Mouse (Mus musculus): ENCODE results near the gene Ndufab1. TPM values are rescaled to one million over a fixed set of nuclear protein-coding genes. Genes with fewer than 3 reads are reported as not detected.

Ndufab1 gene
- polyA plus RNA-seq, 1 experiment from 2014 or later, result 614 TPM

- no peak; the same call in 1 of the 2 replicates for ATAC-seq
Observed at GRCm38 (mm10) chr7:122066102-122066944, 35.4 kb downstream of the Ndufab1 start.

GRCm38 (mm10) chr7:122065656-122066055 is 36.0 kb downstream of the Ndufab1 start:
- Histone ChIP-seq H3K27me3 (replicated peaks) (no peaks in the 10 kb centered on the region), H3K4me3 (peak overlapping the region; percentile 95), H3K9ac (peak overlapping the region; percentile 93; the same call in 1 of the 2 replicates), H3K27ac (peak overlapping the region; percentile 48; the same call in 1 of the 2 replicates), H3K4me2 (peak overlapping the region; percentile 86), H3K9me3 (replicated peaks) (no peaks in the 10 kb centered on the region), H3K36me3 (peaks cover 39% of the 10 kb centered on the region), H3K4me1 (peaks cover 38% of the 10 kb centered on the region)
- WGBS (ENCODE audit: insufficient replicate concordance), result 63% methylated on average over 1 of the region's 1 CpGs
- ATAC-seq, result no peak

More at GRCm38 (mm10) chr7:122066102-122066944, 35.4 kb downstream of the Ndufab1 start:
- H3K27me3 ChIP-seq (replicated peaks), result no peaks in the 10 kb centered on the region
- H3K9me3 ChIP-seq (replicated peaks), result no peaks in the 10 kb centered on the region
- peak overlapping the region; percentile 95 for H3K4me3 ChIP-seq
- H3K27ac ChIP-seq, result peak overlapping the region; percentile 83
- peaks cover 43% of the 10 kb centered on the region for H3K36me3 ChIP-seq
- peaks cover 38% of the 10 kb centered on the region for H3K4me1 ChIP-seq
- H3K4me2 ChIP-seq, result peak overlapping the region; percentile 86
- WGBS (ENCODE audit: insufficient replicate concordance), result 8% methylated on average over 31 of the region's 31 CpGs
- peak overlapping the region; percentile 93 for H3K9ac ChIP-seq

GRCm38 (mm10) chr7:122056633-122057032 is 45.1 kb downstream of the Ndufab1 start:
- Histone ChIP-seq H3K4me2 (no peak overlapping the region), H3K36me3 (peaks cover 64% of the 10 kb centered on the region), H3K27me3 (replicated peaks) (no peaks in the 10 kb centered on the region), H3K4me3 (no peak overlapping the region), H3K9me3 (replicated peaks) (no peaks in the 10 kb centered on the region), H3K4me1 (no peaks in the 10 kb centered on the region), H3K9ac (no peak overlapping the region), H3K27ac (no peak overlapping the region)
- WGBS (ENCODE audit: insufficient replicate concordance), result 72% methylated on average over 5 of the region's 5 CpGs
- 0 out of 2 replicates have a peak, but pooled peaks have one; percentile 51 for ATAC-seq

- H3K27ac ChIP-seq, result no peak overlapping the region
- H3K27me3 ChIP-seq (replicated peaks), result no peaks in the 10 kb centered on the region
- no peaks in the 10 kb centered on the region for H3K9me3 ChIP-seq (replicated peaks)
- no peak overlapping the region for H3K4me3 ChIP-seq
- peaks cover 61% of the 10 kb centered on the region for H3K36me3 ChIP-seq
- H3K9ac ChIP-seq, result no peak overlapping the region
- no peak for ATAC-seq
- no peak overlapping the region for H3K4me2 ChIP-seq
- peaks cover 23% of the 10 kb centered on the region for H3K4me1 ChIP-seq
- WGBS (ENCODE audit: insufficient replicate concordance), result 77% methylated on average over 1 of the region's 1 CpGs
Observed at GRCm38 (mm10) chr7:122050834-122051233, 50.9 kb downstream of the Ndufab1 start.

- Histone ChIP-seq H3K36me3 (peaks cover 45% of the 10 kb centered on the region), H3K9ac (no peak overlapping the region), H3K27ac (no peak overlapping the region), H3K4me3 (no peak overlapping the region), H3K4me2 (no peak overlapping the region), H3K4me1 (peaks cover 38% of the 10 kb centered on the region), H3K9me3 (replicated peaks) (no peaks in the 10 kb centered on the region), H3K27me3 (replicated peaks) (no peaks in the 10 kb centered on the region)
- no peak for ATAC-seq
- WGBS (ENCODE audit: insufficient replicate concordance), result 87% methylated on average over 9 of the region's 9 CpGs
Observed at GRCm38 (mm10) chr7:122048191-122048590, 53.5 kb downstream of the Ndufab1 start.

GRCm38 (mm10) chr7:122046813-122047212 is 54.9 kb downstream of the Ndufab1 start:
- Histone ChIP-seq H3K4me3 (no peak overlapping the region), H3K36me3 (peaks cover 45% of the 10 kb centered on the region), H3K27me3 (replicated peaks) (no peaks in the 10 kb centered on the region), H3K27ac (0 out of 2 replicates have a peak overlapping the region, but pooled peaks have one; percentile 11), H3K9ac (no peak overlapping the region), H3K9me3 (replicated peaks) (no peaks in the 10 kb centered on the region), H3K4me1 (peaks cover 38% of the 10 kb centered on the region), H3K4me2 (no peak overlapping the region)
- 25% methylated on average over 2 of the region's 2 CpGs for WGBS (ENCODE audit: insufficient replicate concordance)
- peak; percentile 44; the same call in 1 of the 2 replicates for ATAC-seq

GRCm38 (mm10) chr7:122045711-122046110 is 56.0 kb downstream of the Ndufab1 start:
- no peak overlapping the region for H3K4me2 ChIP-seq
- H3K4me1 ChIP-seq, result peaks cover 38% of the 10 kb centered on the region
- no peak overlapping the region for H3K4me3 ChIP-seq
- peak; percentile 53; the same call in 1 of the 2 replicates for ATAC-seq
- H3K36me3 ChIP-seq, result peaks cover 45% of the 10 kb centered on the region
- H3K27me3 ChIP-seq (replicated peaks), result no peaks in the 10 kb centered on the region
- H3K9ac ChIP-seq, result no peak overlapping the region
- peak overlapping the region; percentile 45; the same call in 1 of the 2 replicates for H3K27ac ChIP-seq
- H3K9me3 ChIP-seq (replicated peaks), result no peaks in the 10 kb centered on the region
- 34% methylated on average over 1 of the region's 1 CpGs for WGBS (ENCODE audit: insufficient replicate concordance)

GRCm38 (mm10) chr7:122045181-122045634 is 56.5 kb downstream of the Ndufab1 start:
- Histone ChIP-seq H3K4me1 (peaks cover 38% of the 10 kb centered on the region), H3K36me3 (peaks cover 45% of the 10 kb centered on the region), H3K4me2 (no peak overlapping the region), H3K9ac (no peak overlapping the region), H3K27me3 (replicated peaks) (no peaks in the 10 kb centered on the region), H3K4me3 (no peak overlapping the region), H3K27ac (peak overlapping the region; percentile 45), H3K9me3 (replicated peaks) (no peaks in the 10 kb centered on the region)
- WGBS (ENCODE audit: insufficient replicate concordance), result 67% methylated on average over 4 of the region's 4 CpGs
- no peak for ATAC-seq

- no peak for ATAC-seq
- Histone ChIP-seq H3K27ac (no peak overlapping the region), H3K4me3 (no peak overlapping the region), H3K36me3 (peaks cover 53% of the 10 kb centered on the region), H3K4me1 (peaks cover 38% of the 10 kb centered on the region), H3K9ac (no peak overlapping the region), H3K4me2 (no peak overlapping the region), H3K9me3 (replicated peaks) (no peaks in the 10 kb centered on the region), H3K27me3 (replicated peaks) (no peaks in the 10 kb centered on the region)
- WGBS (ENCODE audit: insufficient replicate concordance), result 84% methylated on average over 8 of the region's 8 CpGs
Observed at GRCm38 (mm10) chr7:122044106-122044505, 57.6 kb downstream of the Ndufab1 start.

Other genes with a start within 250 kb of the Ndufab1 start
- gene Scnn1b, start 236.8 kb downstream of the Ndufab1 start, polyA plus RNA-seq (2016; fragmentation: Nextera tagmentation; extraction: Ambion mirVana), result 0.07 TPM in 1 of 2 replicates, not detected in the other
- gene Cog7, start 120.2 kb downstream of the Ndufab1 start, polyA plus RNA-seq (2016; fragmentation: Nextera tagmentation; extraction: Ambion mirVana), result 15.1 and 16.7 TPM in 2 replicates
- 65.3 and 68.4 TPM in 2 replicates for gene Gga2, start 80.7 kb downstream of the Ndufab1 start, polyA plus RNA-seq (2016; fragmentation: Nextera tagmentation; extraction: Ambion mirVana)
- 38.3 and 41.1 TPM in 2 replicates for gene Ubfd1, start 34.7 kb downstream of the Ndufab1 start, polyA plus RNA-seq (2016; fragmentation: Nextera tagmentation; extraction: Ambion mirVana)
- gene Ears2, start 34.6 kb downstream of the Ndufab1 start, polyA plus RNA-seq (2016; fragmentation: Nextera tagmentation; extraction: Ambion mirVana), result 10.3 and 10.8 TPM in 2 replicates
- gene Palb2, start 31.1 kb upstream of the Ndufab1 start, polyA plus RNA-seq (2016; fragmentation: Nextera tagmentation; extraction: Ambion mirVana), result 20.3 and 21.4 TPM in 2 replicates
- 58.4 and 60.8 TPM in 2 replicates for gene Dctn5, start 31.2 kb upstream of the Ndufab1 start, polyA plus RNA-seq (2016; fragmentation: Nextera tagmentation; extraction: Ambion mirVana)
- 147 and 151 TPM in 2 replicates for gene Plk1, start 57.6 kb upstream of the Ndufab1 start, polyA plus RNA-seq (2016; fragmentation: Nextera tagmentation; extraction: Ambion mirVana)
- 0.05 TPM in 1 of 2 replicates, not detected in the other for gene Ern2, start 84.3 kb upstream of the Ndufab1 start, polyA plus RNA-seq (2016; fragmentation: Nextera tagmentation; extraction: Ambion mirVana)
- 0.21 and 0.47 TPM in 2 replicates for gene Chp2, start 117.6 kb upstream of the Ndufab1 start, polyA plus RNA-seq (2016; fragmentation: Nextera tagmentation; extraction: Ambion mirVana)
- 2.0 and 2.3 TPM in 2 replicates for gene Prkcb, start 186.9 kb upstream of the Ndufab1 start, polyA plus RNA-seq (2016; fragmentation: Nextera tagmentation; extraction: Ambion mirVana)

All from liver, embryonic 12.5 days (tissue).